Comparison of ENCODE assay signal across 17 mouse cellular contexts in the genomic region with DNA sequence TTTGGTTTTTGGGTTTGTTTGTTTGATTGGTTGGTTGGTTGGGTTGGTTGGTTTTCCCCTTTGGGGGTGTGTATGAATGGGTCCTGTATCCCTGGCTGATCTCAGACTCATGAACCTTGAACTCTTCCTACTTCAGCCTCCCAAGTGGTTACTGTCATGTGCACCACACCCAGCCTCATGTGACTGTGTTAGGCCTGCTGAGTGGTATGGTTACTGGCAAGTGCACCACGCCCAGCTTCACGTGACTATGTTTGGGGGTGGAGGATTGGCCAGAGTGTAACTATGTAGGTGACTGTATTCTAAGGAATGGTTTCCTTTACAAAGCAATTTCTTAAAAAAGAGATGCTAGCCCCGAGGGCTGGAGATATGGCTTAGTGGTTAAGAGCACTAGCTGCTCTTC. TPM values are rescaled to one million over a fixed set of nuclear protein-coding genes. Genes with fewer than 3 reads are reported as not detected.
A peak's percentile ranks its signal among the peaks of the same experiment; 100 is the strongest.
DNase-seq lines count a peak whose midpoint lies in the region; ATAC-seq and TF ChIP-seq lines count a peak whose summit lies in the region.
"Had no signal": no experiment of that assay in that cellular context is flagged by ENCODE, and none has a peak within 500 bp of the region (broad histone marks: within the 10 kb centered on the region; RNA-seq: fewer than 3 reads in every experiment).

No protein-coding gene starts in this region.

- H3K4me3 ChIP-seq in limb, embryonic 13.5 days: no peak overlapping the region
- H3K4me3 ChIP-seq in limb, embryonic 10.5 days: no peak overlapping the region
- H3K4me3 ChIP-seq in liver, embryonic 13.5 days (replicated peaks): no peak overlapping the region
- H3K4me3 ChIP-seq in small intestine, adult 2 months (ENCODE audit: low read depth, low read length): no peak overlapping the region
- no peak overlapping the region for H3K4me3 ChIP-seq in forebrain, embryonic 13.5 days
- H3K4me3 ChIP-seq: erythroblast, embryonic 14.5 days; limb, embryonic 12.5 days had no signal

- no peak overlapping the region for H3K4me2 ChIP-seq in limb, embryonic 13.5 days (replicated peaks)
- H3K4me2 ChIP-seq in liver, embryonic 13.5 days: no peak overlapping the region
- H3K4me2 ChIP-seq in forebrain, embryonic 13.5 days: no peak overlapping the region
- H3K4me2 ChIP-seq: limb, embryonic 12.5 days had no signal

- H3K27me3 ChIP-seq in limb, embryonic 13.5 days: no peaks in the 10 kb centered on the region
- no peaks in the 10 kb centered on the region for H3K27me3 ChIP-seq in limb, embryonic 10.5 days (ENCODE audit: low read depth, poor library complexity, severe bottlenecking)
- 0 out of 2 replicates have a peak, but pooled peaks cover 3% of the 10 kb centered on the region for H3K27me3 ChIP-seq in liver, embryonic 13.5 days
- H3K27me3 ChIP-seq in small intestine, adult 2 months (ENCODE audit: control insufficient read depth, insufficient read depth, low read length): no peaks in the 10 kb centered on the region
- H3K27me3 ChIP-seq in forebrain, embryonic 13.5 days: no peaks in the 10 kb centered on the region
- H3K27me3 ChIP-seq: limb, embryonic 12.5 days had no signal

- no peak for DNase-seq in limb, embryonic 10.5 days (ENCODE audit: low spot score)
- DNase-seq in ZHBTc4 (ENCODE audit: low read depth, low spot score): peak; percentile 95
- peak; percentile 55 for DNase-seq in liver, embryonic 13.5 days
- no peak for DNase-seq in cerebellum, adult 11-12 months
- no peak for DNase-seq in adrenal gland, postnatal 10 days
- DNase-seq: gastrocnemius, postnatal 10 days; heart, postnatal 10 days; kidney, adult 11 months had no signal

- no peak for TF ChIP-seq CTCF in small intestine, adult 2 months (IDR thresholded peaks at IDR 0.05; ENCODE audit: extremely low read depth, insufficient read length, insufficient replicate concordance, low read depth, low read length)

- no peaks in the 10 kb centered on the region for H3K36me3 ChIP-seq in limb, embryonic 13.5 days
- no peaks in the 10 kb centered on the region for H3K36me3 ChIP-seq in limb, embryonic 10.5 days
- H3K36me3 ChIP-seq in liver, embryonic 13.5 days: no peaks in the 10 kb centered on the region
- no peaks in the 10 kb centered on the region for H3K36me3 ChIP-seq in small intestine, adult 2 months (ENCODE audit: control insufficient read depth, insufficient read depth, low read length)
- no peaks in the 10 kb centered on the region for H3K36me3 ChIP-seq in forebrain, embryonic 13.5 days (ENCODE audit: poor library complexity, severe bottlenecking)
- H3K36me3 ChIP-seq: limb, embryonic 12.5 days had no signal

- H3K9ac ChIP-seq in limb, embryonic 13.5 days: no peak overlapping the region
- H3K9ac ChIP-seq in liver, embryonic 13.5 days: no peak overlapping the region
- no peak overlapping the region for H3K9ac ChIP-seq in forebrain, embryonic 13.5 days
- H3K9ac ChIP-seq: limb, embryonic 12.5 days had no signal

- H3K27ac ChIP-seq in limb, embryonic 13.5 days: no peak overlapping the region
- H3K27ac ChIP-seq in limb, embryonic 10.5 days: no peak overlapping the region
- H3K27ac ChIP-seq in liver, embryonic 13.5 days: no peak overlapping the region
- H3K27ac ChIP-seq in small intestine, adult 2 months (ENCODE audit: insufficient read depth, low read depth, low read length): peak overlapping the region; percentile 40; the same call in 1 of the 2 replicates
- H3K27ac ChIP-seq in forebrain, embryonic 13.5 days: no peak overlapping the region
- H3K27ac ChIP-seq: limb, embryonic 12.5 days had no signal

- WGBS in limb, embryonic 13.5 days: 93% methylated on average over 3 of the region's 3 CpGs
- WGBS in limb, embryonic 10.5 days: 88% methylated on average over 3 of the region's 3 CpGs
- 55% methylated on average over 3 of the region's 3 CpGs for WGBS in liver, embryonic 13.5 days (ENCODE audit: insufficient replicate concordance)
- WGBS in small intestine, adult 2 months: 58% methylated on average over 3 of the region's 3 CpGs
- 89% methylated on average over 3 of the region's 3 CpGs for WGBS in forebrain, embryonic 13.5 days

- H3K9me3 ChIP-seq in limb, embryonic 13.5 days: no peaks in the 10 kb centered on the region
- H3K9me3 ChIP-seq in limb, embryonic 10.5 days (replicated peaks): no peaks in the 10 kb centered on the region
- no peaks in the 10 kb centered on the region for H3K9me3 ChIP-seq in liver, embryonic 13.5 days (replicated peaks)
- H3K9me3 ChIP-seq in forebrain, embryonic 13.5 days (replicated peaks): no peaks in the 10 kb centered on the region
- H3K9me3 ChIP-seq: limb, embryonic 12.5 days had no signal

- no peaks in the 10 kb centered on the region for H3K4me1 ChIP-seq in limb, embryonic 13.5 days
- H3K4me1 ChIP-seq in limb, embryonic 10.5 days: no peaks in the 10 kb centered on the region
- peaks cover 18% of the 10 kb centered on the region for H3K4me1 ChIP-seq in liver, embryonic 13.5 days (replicated peaks)
- peaks cover 6% of the 10 kb centered on the region; the same call in 1 of the 2 replicates for H3K4me1 ChIP-seq in small intestine, adult 2 months (ENCODE audit: control insufficient read depth, insufficient read depth, insufficient read length, low read length)
- no peaks in the 10 kb centered on the region for H3K4me1 ChIP-seq in forebrain, embryonic 13.5 days
- H3K4me1 ChIP-seq: limb, embryonic 12.5 days had no signal

- TF ChIP-seq POLR2A in small intestine, adult 2 months (IDR thresholded peaks at IDR 0.05; ENCODE audit: low read depth, low read length): no peak

- 0 out of 2 replicates have a peak, but pooled peaks have one; percentile 48 for ATAC-seq in limb, embryonic 13.5 days (ENCODE audit: low FRiP score, low read depth)
- ATAC-seq in liver, embryonic 13.5 days (ENCODE audit: low read depth): peak; percentile 96
- ATAC-seq in forebrain, embryonic 13.5 days: no peak
- ATAC-seq: CD4-positive, CD25-positive, alpha-beta regulatory T cell, adult 4 months had no signal

RNA-seq across cellular contexts. Expression of a gene that starts 16.9 kb away (rescaled TPM):
- polyA plus RNA-seq in limb, embryonic 13.5 days (2015; fragmentation: Nextera tagmentation; extraction: Ambion mirVana): 4.0 and 4.1 TPM in 2 replicates
- polyA plus RNA-seq in limb, embryonic 10.5 days (2016; fragmentation: Nextera tagmentation; extraction: Ambion mirVana): 4.0 and 4.6 TPM in 2 replicates
- polyA plus RNA-seq in liver, embryonic 13.5 days (2015; fragmentation: Nextera tagmentation; extraction: Ambion mirVana): 8.0 and 13.7 TPM in 2 replicates
- polyA plus RNA-seq in small intestine, adult 2 months (2012; rRNA removed): 7.6 and 16.7 TPM in 2 replicates
- polyA plus RNA-seq in forebrain, embryonic 13.5 days (2015; fragmentation: Nextera tagmentation; extraction: Ambion mirVana): 1.8 and 2.0 TPM in 2 replicates
- 10 to 100 TPM; 31.6 to 32.4 TPM for total RNA-seq in adrenal gland, postnatal 10 days (2021)

RNA-seq across cellular contexts. Expression of a gene that starts 53.2 kb away (rescaled TPM):
- polyA plus RNA-seq in limb, embryonic 13.5 days (2015; fragmentation: Nextera tagmentation; extraction: Ambion mirVana): not detected in 2 replicates
- polyA plus RNA-seq in limb, embryonic 10.5 days (2016; fragmentation: Nextera tagmentation; extraction: Ambion mirVana): 0.16 and 0.20 TPM in 2 replicates
- polyA plus RNA-seq in liver, embryonic 13.5 days (2015; fragmentation: Nextera tagmentation; extraction: Ambion mirVana): 0.09 TPM in 2 replicates
- not detected in 2 replicates for polyA plus RNA-seq in small intestine, adult 2 months (2012; rRNA removed)
- polyA plus RNA-seq in forebrain, embryonic 13.5 days (2015; fragmentation: Nextera tagmentation; extraction: Ambion mirVana): 0.27 and 0.37 TPM in 2 replicates
- not detected for total RNA-seq in adrenal gland, postnatal 10 days (2021)
- total RNA-seq: common myeloid progenitor, adult 5-6 weeks; heart, postnatal 10 days; layer of hippocampus, adult 8-10 months had no signal
- polyA plus RNA-seq: CD4-positive, CD25-positive, alpha-beta regulatory T cell, adult 4 months; erythroblast, embryonic 14.5 days; neural tube, embryonic 14.5 days had no signal

Comparison
In these comparisons a context has a peak if more than half of its experiments do, and no peak if none do; other contexts are left out.
1. DNase-seq: peak in ZHBTc4 (single experiment) and liver, embryonic 13.5 days (single experiment); none in limb, embryonic 10.5 days (single experiment), cerebellum, adult 11-12 months (single experiment) and adrenal gland, postnatal 10 days (single experiment).